Mouse (Mus musculus) CH12.LX (cell line): ENCODE measurements at regions not wholly inside any gene's neighbourhood (a gene's known extent, or its start where the extent isn't known, plus 50 kb on each side); places are given as distances from the start of the nearest gene placed in this dataset.

ENCODE experiments used
- DNase-seq: peaks from one replicate; pipeline ENCODE4 v3.0.0-alpha.2; 2013; ENCODE audit errors: extremely low read depth
- H3K27ac ChIP-seq: 2 replicates; pipeline ENCODE4 v1.5.1; 2012; ENCODE audit warnings: low read depth, mild to moderate bottlenecking, control low read depth, moderate library complexity; ENCODE audit not compliant: insufficient read depth
- H3K27me3 ChIP-seq: replicated peaks from 2 replicates; pipeline ENCODE3; 2012; ENCODE audit warnings: inconsistent platforms
- H3K36me3 ChIP-seq, 2 experiments: replicated peaks in 1 of 2; 2 replicates each; pipeline versions ENCODE3 to v1.6.1; 2012; ENCODE audit warnings: inconsistent platforms in 1 of 2, low read length in 1 of 2, mild to moderate bottlenecking in 1 of 2, mixed read lengths in 1 of 2, moderate library complexity in 1 of 2; ENCODE audit not compliant: control insufficient read depth in 1 of 2, insufficient read depth in 1 of 2
- H3K4me1 ChIP-seq, 2 experiments: 2 replicates each; pipeline ENCODE4 v1.6.1; 2012; ENCODE audit warnings: inconsistent platforms in 1 of 2, moderate library complexity in 1 of 2; ENCODE audit not compliant: insufficient read depth in 2 of 2, control insufficient read depth in 1 of 2
- H3K4me2 ChIP-seq: 2 replicates; pipeline ENCODE4 v1.6.1; 2012; ENCODE audit warnings: low read depth, mild to moderate bottlenecking, control low read depth; ENCODE audit not compliant: poor library complexity, insufficient read depth, severe bottlenecking
- H3K4me3 ChIP-seq, 3 experiments: fragments of 150-350 bp in 1 of 3; sonication (generic) in 1 of 3; replicated peaks in 1 of 3; 2 replicates each; pipeline versions ENCODE3 to v1.5.1; 2011 to 2012; ENCODE audit warnings: low read depth in 2 of 3, low read length in 2 of 3, mild to moderate bottlenecking in 2 of 3, moderate library complexity in 2 of 3, control low read depth in 1 of 3, improper control_type of control experiment in 1 of 3, inconsistent platforms in 1 of 3, mixed read lengths in 1 of 3; ENCODE audit not compliant: poor library complexity in 1 of 3
- H3K79me2 ChIP-seq: replicated peaks from 2 replicates; pipeline ENCODE4 v1.6.1; 2012; ENCODE audit warnings: mild to moderate bottlenecking, moderate library complexity; ENCODE audit not compliant: control insufficient read depth, poor library complexity, insufficient read depth, severe bottlenecking; ENCODE audit errors: extremely low read depth
- H3K9ac ChIP-seq: 2 replicates; pipeline ENCODE4 v1.6.1; 2012; ENCODE audit warnings: low read depth, mild to moderate bottlenecking, control low read depth, moderate library complexity; ENCODE audit not compliant: insufficient read depth
- H3K9me3 ChIP-seq: replicated peaks from 2 replicates; pipeline ENCODE3; 2012; ENCODE audit warnings: low read length, inconsistent platforms, mixed read lengths
- BHLHE40 ChIP-seq: IDR thresholded peaks from 2 replicates; pipeline ENCODE4 v1.6.1; 2011; ENCODE audit warnings: mild to moderate bottlenecking, low read depth, low read length, improper control_type of control experiment
- E2F4 ChIP-seq: IDR thresholded peaks from 2 replicates; pipeline ENCODE4 v1.6.1; 2011; ENCODE audit warnings: low read depth, low read length, improper control_type of control experiment; ENCODE audit not compliant: insufficient replicate concordance
- ELF1 ChIP-seq: IDR thresholded peaks from 2 replicates; pipeline ENCODE4 v1.6.1; 2014; ENCODE audit warnings: low read depth, mild to moderate bottlenecking, inconsistent platforms, low read length, improper control_type of control experiment
- HCFC1 ChIP-seq: IDR thresholded peaks from 2 replicates; pipeline ENCODE4 v1.6.1; 2012; ENCODE audit warnings: low read depth, mild to moderate bottlenecking, inconsistent platforms, low read length, improper control_type of control experiment
- IRF4 ChIP-seq: IDR thresholded peaks from 2 replicates; pipeline ENCODE4 v1.6.1; 2014; ENCODE audit warnings: low read depth, mild to moderate bottlenecking, inconsistent platforms, low read length, improper control_type of control experiment
- JUN ChIP-seq: IDR thresholded peaks from 2 replicates; pipeline ENCODE4 v1.6.1; 2011; ENCODE audit warnings: low read depth, mild to moderate bottlenecking, low read length, improper control_type of control experiment, moderate library complexity; ENCODE audit not compliant: insufficient read depth
- MAFK ChIP-seq: IDR thresholded peaks from 2 replicates; pipeline ENCODE4 v1.6.1; 2011; ENCODE audit warnings: low read length, improper control_type of control experiment; ENCODE audit not compliant: insufficient replicate concordance
- MAX ChIP-seq: IDR thresholded peaks from 2 replicates; pipeline ENCODE4 v1.6.1; 2011; ENCODE audit warnings: low read length, improper control_type of control experiment
- MEF2A ChIP-seq: IDR thresholded peaks from 2 replicates; pipeline ENCODE4 v1.6.1; 2014; ENCODE audit warnings: low read depth, mild to moderate bottlenecking, inconsistent platforms, low read length, improper control_type of control experiment, borderline replicate concordance
- MYC ChIP-seq: IDR thresholded peaks from 2 replicates; pipeline ENCODE4 v1.6.1; 2011; ENCODE audit warnings: low read depth, mild to moderate bottlenecking, improper control_type of control experiment, low read length
- NELFE ChIP-seq: IDR thresholded peaks from 2 replicates; pipeline ENCODE4 v1.6.1; 2011; ENCODE audit warnings: low read depth, low read length, improper control_type of control experiment
- SIN3A ChIP-seq: IDR thresholded peaks from 2 replicates; pipeline ENCODE4 v1.6.1; 2012; ENCODE audit warnings: low read length, improper control_type of control experiment, inconsistent platforms
- UBTF ChIP-seq: IDR thresholded peaks from 2 replicates; pipeline ENCODE4 v1.6.1; 2012; ENCODE audit warnings: low read depth, mild to moderate bottlenecking, inconsistent platforms, low read length, improper control_type of control experiment, moderate library complexity
- USF2 ChIP-seq: conservative IDR thresholded peaks from 2 replicates; pipeline ENCODE4 v1.6.1; 2011; ENCODE audit warnings: low read depth, low read length, improper control_type of control experiment
- ZKSCAN1 ChIP-seq: IDR thresholded peaks from 2 replicates; pipeline ENCODE4 v1.6.1; 2012; ENCODE audit warnings: low read depth, inconsistent platforms, low read length, improper control_type of control experiment, borderline replicate concordance
- ZMIZ1 ChIP-seq: IDR thresholded peaks from 2 replicates; pipeline ENCODE4 v1.6.1; 2012; ENCODE audit warnings: low read depth, mild to moderate bottlenecking, inconsistent platforms, low read length, improper control_type of control experiment
- ZNF384 ChIP-seq: IDR thresholded peaks from 2 replicates; pipeline ENCODE4 v1.6.1; 2012; ENCODE audit warnings: low read depth, low read length, improper control_type of control experiment, inconsistent platforms
- dilution Hi-C: fragments of 300-500 bp; cut with MboI; formaldehyde crosslinking; loops from 2 replicates; pipeline ENCODE4 v1.14.3; 2020; ENCODE audit warnings: low sequenced_read_pairs; ENCODE audit not compliant: extremely low pct_unique_long_range_greater_than_20kb, extremely low pct_ligation_motif_present
- in situ Hi-C: fragments of 300-500 bp; cut with MboI; formaldehyde crosslinking; loops from 3 replicates; pipeline ENCODE4 v1.14.3; 2019; ENCODE audit warnings: low sequenced_read_pairs, low pct_ligation_motif_present, low pct_unique_long_range_greater_than_20kb, mixed read lengths

GRCm38 (mm10) chr12:16026654-16027053 lies 209.9 kb upstream of the Trib2 start:
- TF ChIP-seq BHLHE40 (no peak), ZMIZ1 (no peak), JUN (no peak), ELF1 (no peak), MYC (no peak), MAX (no peak), UBTF (no peak), SIN3A (no peak), ZKSCAN1 (no peak), NELFE (no peak), USF2 (no peak)
- TF ChIP-seq, all 38 proteins: peak for 0
- Histone ChIP-seq H3K27me3 (no peaks in the 10 kb centered on the region), H3K9me3 (no peaks in the 10 kb centered on the region), H3K4me1 (no peaks in the 10 kb centered on the region), H3K4me2 (no peak overlapping the region), H3K79me2 (no peaks in the 10 kb centered on the region), H3K27ac (no peak overlapping the region), H3K9ac (no peak overlapping the region), H3K4me3 (no peak overlapping the region), H3K36me3 (no peaks in the 10 kb centered on the region)
- in situ Hi-C loops (no loop called here), dilution Hi-C loops (no loop called here)
- no peak for DNase-seq

- no peak overlapping the region for H3K27ac ChIP-seq
- in situ Hi-C loops: no loop called here
These were observed 206.6 kb upstream of the Trib2 start for GRCm38 (mm10) chr12:16023273-16023672.

GRCm38 (mm10) chr12:16021202-16021821 lies 204.6 kb upstream of the Trib2 start:
- H3K36me3 ChIP-seq: no peaks in the 10 kb centered on the region
- no peak overlapping the region for H3K9ac ChIP-seq
- no peak overlapping the region for H3K27ac ChIP-seq
- H3K4me1 ChIP-seq: no peaks in the 10 kb centered on the region
- no peaks in the 10 kb centered on the region for H3K9me3 ChIP-seq
- no peak for TF ChIP-seq E2F4
- TF ChIP-seq, all 38 proteins: peak for 0
- H3K4me3 ChIP-seq: no peak overlapping the region
- DNase-seq: no peak
- no peak overlapping the region for H3K4me2 ChIP-seq
- no peaks in the 10 kb centered on the region for H3K27me3 ChIP-seq
- in situ Hi-C loops: no loop called here
- dilution Hi-C loops: no loop called here
- H3K79me2 ChIP-seq: no peaks in the 10 kb centered on the region

More at GRCm38 (mm10) chr12:16023273-16023672, 206.6 kb upstream of the Trib2 start:
- Histone ChIP-seq H3K4me3 (no peak overlapping the region), H3K4me1 (no peaks in the 10 kb centered on the region), H3K27me3 (no peaks in the 10 kb centered on the region), H3K4me2 (no peak overlapping the region), H3K79me2 (no peaks in the 10 kb centered on the region), H3K36me3 (no peaks in the 10 kb centered on the region), H3K9ac (no peak overlapping the region)
- dilution Hi-C loops: no loop called here
- no peak for TF ChIP-seq MEF2A
- no peak for TF ChIP-seq HCFC1
- TF ChIP-seq ZNF384: no peak
- TF ChIP-seq JUN: no peak
- TF ChIP-seq IRF4: no peak
- TF ChIP-seq MAFK: no peak
- TF ChIP-seq ELF1: no peak
- TF ChIP-seq, all 38 proteins: peak for 0
- H3K9me3 ChIP-seq: no peaks in the 10 kb centered on the region
- DNase-seq: no peak
